Mouse (Mus musculus) G1E (cell line): ENCODE measurements at regions not wholly inside any gene's neighbourhood (a gene's known extent, or its start where the extent isn't known, plus 50 kb on each side); places are given as distances from the start of the nearest gene placed in this dataset.

ENCODE experiments used
- ATAC-seq: 2 replicates; pipeline ENCODE4 v1.8.0; 2016; ENCODE audit warnings: mild to moderate bottlenecking; ENCODE audit not compliant: insufficient number of reproducible peaks, poor library complexity, low FRiP score, severe bottlenecking; ENCODE audit errors: extremely low read depth
- DNase-seq: peaks from one replicate; pipeline ENCODE4 v3.0.0; 2012; ENCODE audit warnings: low spot score
- H3K27me3 ChIP-seq: 2 replicates; pipeline ENCODE4 v1.6.1; 2012; ENCODE audit warnings: mild to moderate bottlenecking, low read length, inconsistent platforms; ENCODE audit not compliant: insufficient read depth
- H3K36me3 ChIP-seq: replicated peaks from 2 replicates; pipeline ENCODE3; 2012; ENCODE audit warnings: mild to moderate bottlenecking, inconsistent platforms
- H3K4me1 ChIP-seq: 2 replicates; pipeline ENCODE4 v1.6.1; 2012; ENCODE audit warnings: low read depth, low read length, inconsistent platforms, mixed read lengths; ENCODE audit not compliant: insufficient read depth
- H3K4me3 ChIP-seq: 2 replicates; pipeline ENCODE4 v1.5.1; 2012; ENCODE audit warnings: low read depth, mild to moderate bottlenecking, inconsistent platforms, low read length, moderate library complexity, mixed read lengths
- H3K9me3 ChIP-seq: replicated peaks from 2 replicates; pipeline ENCODE4 v1.6.1; 2012; ENCODE audit warnings: inconsistent platforms
- CTCF ChIP-seq: IDR thresholded peaks from 2 replicates; pipeline ENCODE4 v1.5.1; 2012; ENCODE audit warnings: low read depth, low read length, inconsistent platforms, mixed read lengths
- GATA1 ChIP-seq: IDR thresholded peaks from 2 replicates; pipeline ENCODE4 v1.6.1; 2012; ENCODE audit warnings: borderline replicate concordance, low read length, inconsistent platforms, mixed read lengths
- GATA2 ChIP-seq: IDR thresholded peaks from 2 replicates; pipeline ENCODE4 v1.6.1; 2012; ENCODE audit warnings: low read depth, low read length, inconsistent platforms, borderline replicate concordance
- POLR2AphosphoS5 ChIP-seq: IDR thresholded peaks from 2 replicates; pipeline ENCODE4 v1.6.1; 2012; ENCODE audit warnings: low read depth, low read length, inconsistent platforms; ENCODE audit not compliant: insufficient replicate concordance
- TAL1 ChIP-seq: conservative IDR thresholded peaks from 2 replicates; pipeline ENCODE4 v1.6.1; 2012; ENCODE audit warnings: low read depth, low read length, inconsistent platforms, mixed read lengths

DNA sequence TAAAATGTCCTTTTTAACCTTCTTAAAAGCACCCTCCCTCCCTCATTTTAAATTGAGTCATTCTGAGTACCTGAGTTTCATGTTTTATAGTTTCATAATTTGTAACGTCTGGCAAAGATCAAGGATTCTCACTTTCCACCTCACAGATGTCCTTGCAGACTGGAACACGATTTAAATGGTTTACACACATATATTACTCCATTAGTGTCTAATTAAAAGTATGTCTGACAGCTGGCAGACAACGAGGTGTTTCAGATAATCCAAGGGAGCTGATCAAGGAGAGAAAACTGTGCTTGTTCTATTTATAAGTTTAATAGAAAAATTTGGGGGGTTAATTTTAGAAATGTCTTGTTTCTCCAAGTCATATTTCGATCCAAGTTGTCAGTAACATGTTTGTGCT is 1240.1 kb downstream of the Pla2g4a start:
- Histone ChIP-seq H3K27me3 (no peaks in the 10 kb centered on the region), H3K4me1 (no peaks in the 10 kb centered on the region), H3K36me3 (no peaks in the 10 kb centered on the region), H3K9me3 (no peaks in the 10 kb centered on the region; the same call in 1 of the 2 replicates), H3K4me3 (no peak overlapping the region)
- no peak for ATAC-seq
- TF ChIP-seq TAL1 (no peak), GATA2 (no peak), POLR2AphosphoS5 (no peak)
- DNase-seq, result no peak

DNA sequence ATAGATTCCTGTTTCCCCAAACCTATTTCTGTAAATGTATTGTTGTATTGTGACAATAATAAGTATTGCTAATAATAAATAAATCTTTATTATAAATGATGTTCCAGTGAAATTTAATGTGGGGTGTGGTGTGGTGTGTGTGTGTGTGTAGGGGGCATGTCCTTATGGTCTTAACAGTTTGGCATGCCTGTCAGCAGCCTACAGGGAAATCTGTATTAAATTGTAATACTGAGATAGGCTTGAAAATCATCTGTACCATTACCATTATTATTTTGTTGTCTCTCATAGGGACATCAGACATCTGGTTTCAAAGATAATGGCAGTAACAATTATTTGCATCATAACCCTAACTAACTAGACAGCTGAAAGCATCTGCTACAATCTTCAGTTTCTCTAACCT is 1253.0 kb downstream of the Pla2g4a start:
- ATAC-seq (no peak), DNase-seq (no peak)
- no peaks in the 10 kb centered on the region for H3K27me3 ChIP-seq
- TF ChIP-seq GATA1, result no peak
- no peak for TF ChIP-seq CTCF
- TF ChIP-seq POLR2AphosphoS5, result no peak
- no peak for TF ChIP-seq GATA2
- TF ChIP-seq TAL1, result no peak
- no peak overlapping the region for H3K4me3 ChIP-seq
- H3K36me3 ChIP-seq, result no peaks in the 10 kb centered on the region
- peaks cover 13% of the 10 kb centered on the region for H3K9me3 ChIP-seq
- no peaks in the 10 kb centered on the region for H3K4me1 ChIP-seq

GRCm38 (mm10) chr1:148707657-148708056 is 1253.4 kb downstream of the Pla2g4a start:
- ATAC-seq (no peak), DNase-seq (no peak)
- H3K36me3 ChIP-seq, result no peaks in the 10 kb centered on the region
- H3K4me3 ChIP-seq, result no peak overlapping the region
- no peaks in the 10 kb centered on the region for H3K27me3 ChIP-seq
- H3K9me3 ChIP-seq, result peaks cover 11% of the 10 kb centered on the region
- no peaks in the 10 kb centered on the region for H3K4me1 ChIP-seq
- TF ChIP-seq GATA1 (no peak), CTCF (no peak), GATA2 (no peak), TAL1 (no peak), POLR2AphosphoS5 (no peak)

- H3K27me3 ChIP-seq, result no peaks in the 10 kb centered on the region
- H3K4me1 ChIP-seq, result no peaks in the 10 kb centered on the region
- ATAC-seq, result no peak
- H3K4me3 ChIP-seq, result no peak overlapping the region
- no peak for DNase-seq
- H3K9me3 ChIP-seq, result no peaks in the 10 kb centered on the region
- no peaks in the 10 kb centered on the region for H3K36me3 ChIP-seq
- TF ChIP-seq CTCF, result no peak
- TF ChIP-seq GATA2, result no peak
- TF ChIP-seq POLR2AphosphoS5, result no peak
- no peak for TF ChIP-seq TAL1
- no peak for TF ChIP-seq GATA1
Measured at GRCm38 (mm10) chr1:148706271-148706807, 1254.8 kb downstream of the Pla2g4a start.

DNA sequence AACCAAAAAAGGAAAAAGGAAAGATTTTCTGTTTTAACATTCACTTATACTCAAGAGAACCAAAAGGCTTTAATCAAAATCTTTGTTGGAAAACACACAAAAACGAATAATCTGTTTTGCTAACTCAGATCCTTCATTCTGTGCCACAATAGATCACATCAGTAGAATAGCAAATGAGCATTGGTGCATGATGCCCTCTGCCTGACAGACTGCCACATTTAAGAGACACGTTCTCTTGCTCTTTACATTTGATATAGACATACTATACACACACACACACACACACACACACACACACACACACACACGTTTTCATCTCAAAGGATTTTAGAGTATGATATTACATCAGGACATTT is 1260.5 kb downstream of the Pla2g4a start:
- no peak for TF ChIP-seq POLR2AphosphoS5
- no peak for TF ChIP-seq TAL1
- TF ChIP-seq GATA2, result no peak
- H3K4me1 ChIP-seq, result no peaks in the 10 kb centered on the region
- H3K9me3 ChIP-seq, result peaks cover 3% of the 10 kb centered on the region; the same call in 1 of the 2 replicates
- H3K36me3 ChIP-seq, result no peaks in the 10 kb centered on the region
- ATAC-seq (no peak), DNase-seq (no peak)
- H3K4me3 ChIP-seq, result no peak overlapping the region
- no peaks in the 10 kb centered on the region for H3K27me3 ChIP-seq

DNA sequence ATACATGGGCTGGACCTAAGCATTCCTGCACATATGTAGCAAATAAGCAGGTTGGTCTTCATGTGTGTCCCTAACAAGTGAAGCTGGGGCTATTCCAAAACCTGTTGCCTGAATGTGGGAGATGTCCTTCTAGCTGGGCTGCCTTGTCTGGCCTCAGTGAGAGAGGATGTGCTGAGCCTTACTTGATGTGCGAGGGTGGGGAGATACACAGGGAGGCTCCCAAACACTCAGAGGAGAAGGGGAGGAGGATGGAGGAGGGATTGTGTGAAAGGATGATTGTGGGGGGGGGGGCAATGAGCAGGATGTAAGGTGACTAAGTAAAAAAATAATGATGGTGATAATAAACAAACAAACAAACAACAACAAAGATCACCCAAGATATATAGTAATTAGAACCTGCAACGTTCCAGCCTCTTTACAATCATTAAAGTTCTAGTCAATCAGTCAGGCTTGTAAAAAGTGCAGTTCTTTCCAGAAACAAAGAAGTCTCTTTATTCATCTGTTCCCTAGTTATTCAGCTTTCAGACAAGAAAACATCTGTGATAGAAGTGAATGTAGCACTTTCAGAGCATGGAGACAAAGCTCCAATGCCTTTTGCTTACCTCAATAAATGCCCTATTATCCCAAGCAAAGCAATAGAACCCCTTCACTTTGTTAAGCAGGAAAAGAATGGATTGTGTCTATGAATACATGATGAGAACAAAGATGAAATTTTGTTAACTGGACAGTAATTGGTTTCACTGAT is 1261.1 kb downstream of the Pla2g4a start:
- no peaks in the 10 kb centered on the region for H3K27me3 ChIP-seq
- no peak for TF ChIP-seq GATA2
- no peak for TF ChIP-seq GATA1
- TF ChIP-seq TAL1, result no peak
- no peak for TF ChIP-seq POLR2AphosphoS5
- TF ChIP-seq CTCF, result no peak
- ATAC-seq, result no peak

GRCm38 (mm10) chr1:148690085-148690484 is 1271.0 kb downstream of the Pla2g4a start:
- no peak for TF ChIP-seq CTCF
- TF ChIP-seq GATA1, result no peak
- TF ChIP-seq POLR2AphosphoS5, result no peak
- no peak for TF ChIP-seq GATA2
- no peak for TF ChIP-seq TAL1
- H3K4me3 ChIP-seq, result no peak overlapping the region
- H3K9me3 ChIP-seq, result peaks cover 2% of the 10 kb centered on the region; the same call in 1 of the 2 replicates
- H3K27me3 ChIP-seq, result no peaks in the 10 kb centered on the region
- no peaks in the 10 kb centered on the region for H3K36me3 ChIP-seq
- H3K4me1 ChIP-seq, result no peaks in the 10 kb centered on the region
- ATAC-seq (no peak), DNase-seq (no peak)

More for the DNA sequence above, 1261.1 kb downstream of the Pla2g4a start:
- no peak for DNase-seq
- H3K9me3 ChIP-seq, result peaks cover 3% of the 10 kb centered on the region; the same call in 1 of the 2 replicates
- no peaks in the 10 kb centered on the region for H3K36me3 ChIP-seq
- no peaks in the 10 kb centered on the region for H3K4me1 ChIP-seq
- no peak overlapping the region for H3K4me3 ChIP-seq
